In genomic region chr11:116221931-116222739, GRCm38 (mm10) we compare ENCODE assay signal across 8 mouse cellular contexts. TPM values are rescaled to one million over a fixed set of nuclear protein-coding genes. Genes with fewer than 3 reads are reported as not detected.
DNase-seq lines count a peak whose midpoint lies in the region; ATAC-seq and TF ChIP-seq lines count a peak whose summit lies in the region.

No protein-coding gene starts in this region.

- H3K4me3 ChIP-seq in heart, adult 2 months: peak overlapping the region; percentile 50
- H3K4me3 ChIP-seq in bone marrow macrophage, adult 2 months (ENCODE audit: insufficient read depth, low read length): peak overlapping the region; percentile 41
- H3K4me3 ChIP-seq in heart, embryonic 11.5 days (ENCODE audit: low read depth, low read length): peak overlapping the region; percentile 46
- peak overlapping the region; percentile 35 for H3K4me3 ChIP-seq in limb, embryonic 15.5 days

- no peak for TF ChIP-seq POLR2A in heart, adult 2 months (IDR thresholded peaks at IDR 0.05; ENCODE audit: insufficient read depth, low read depth, low read length)
- TF ChIP-seq POLR2A in bone marrow macrophage, adult 2 months (IDR thresholded peaks at IDR 0.05; ENCODE audit: borderline replicate concordance, low read depth, low read length): no peak

- WGBS in heart, adult 2 months: 8% methylated on average over 53 of the region's 53 CpGs
- 6% methylated on average over 53 of the region's 53 CpGs for WGBS in heart, embryonic 11.5 days (ENCODE audit: insufficient replicate concordance)
- 13% methylated on average over 53 of the region's 53 CpGs for WGBS in limb, embryonic 15.5 days

- H3K4me2 ChIP-seq in heart, embryonic 11.5 days: peak overlapping the region; percentile 80
- H3K4me2 ChIP-seq in limb, embryonic 15.5 days: peak overlapping the region; percentile 66

- peaks cover 20% of the 10 kb centered on the region for H3K4me1 ChIP-seq in heart, adult 2 months (ENCODE audit: control insufficient read depth, insufficient read depth, low read length)
- H3K4me1 ChIP-seq in bone marrow macrophage, adult 2 months (ENCODE audit: control insufficient read depth, insufficient read depth, low read length): peaks cover 21% of the 10 kb centered on the region
- peaks cover 26% of the 10 kb centered on the region for H3K4me1 ChIP-seq in heart, embryonic 11.5 days (ENCODE audit: control insufficient read depth, insufficient read depth, low read length)
- peaks cover 45% of the 10 kb centered on the region for H3K4me1 ChIP-seq in limb, embryonic 15.5 days

- peak; percentile 39 to 59 for DNase-seq in heart, adult 2 months
- no peak for DNase-seq in heart, adult 8-10 months (ENCODE audit: low spot score)
- peak; percentile 53 for DNase-seq in retina, postnatal 1 day
- no peak for DNase-seq in thymus, postnatal 25 days
- DNase-seq in T-cell, adult 2 months (ENCODE audit: low spot score): no peak

- no peaks in the 10 kb centered on the region for H3K79me2 ChIP-seq in heart, adult 2 months (replicated peaks; ENCODE audit: control insufficient read depth, insufficient read depth, low read length)

- peak; percentile 48 for TF ChIP-seq CTCF in heart, adult 2 months (IDR thresholded peaks at IDR 0.05)
- no peak for TF ChIP-seq CTCF in bone marrow macrophage, adult 2 months (IDR thresholded peaks at IDR 0.05; ENCODE audit: low read depth, low read length)

- H3K9ac ChIP-seq in heart, adult 2 months (ENCODE audit: low read depth, low read length): peak overlapping the region; percentile 53
- peak overlapping the region; percentile 58 for H3K9ac ChIP-seq in heart, embryonic 11.5 days (ENCODE audit: low read depth, low read length)
- peak overlapping the region; percentile 36 for H3K9ac ChIP-seq in limb, embryonic 15.5 days

- ATAC-seq in heart, embryonic 11.5 days (replicated peaks; ENCODE audit: insufficient number of reproducible peaks, low FRiP score, low TSS enrichment): no peak
- ATAC-seq in limb, embryonic 15.5 days (ENCODE audit: insufficient number of reproducible peaks, low FRiP score, low TSS enrichment, low read depth): no peak

- peak overlapping the region; percentile 28; the same call in 1 of the 2 replicates for H3K27ac ChIP-seq in heart, adult 2 months
- H3K27ac ChIP-seq in bone marrow macrophage, adult 2 months (ENCODE audit: insufficient read depth, low read depth, low read length): no peak overlapping the region
- H3K27ac ChIP-seq in heart, embryonic 11.5 days (ENCODE audit: low read depth, low read length): no peak overlapping the region
- H3K27ac ChIP-seq in limb, embryonic 15.5 days: no peak overlapping the region

- no peaks in the 10 kb centered on the region for H3K27me3 ChIP-seq in heart, adult 2 months (ENCODE audit: control insufficient read depth, insufficient read depth, low read length)
- H3K27me3 ChIP-seq in heart, embryonic 11.5 days (ENCODE audit: control insufficient read depth, insufficient read depth, low read length): peaks cover 56% of the 10 kb centered on the region
- peaks cover 37% of the 10 kb centered on the region for H3K27me3 ChIP-seq in limb, embryonic 15.5 days

- no peaks in the 10 kb centered on the region for H3K36me3 ChIP-seq in heart, adult 2 months (ENCODE audit: control insufficient read depth, insufficient read depth, low read length)
- no peaks in the 10 kb centered on the region for H3K36me3 ChIP-seq in heart, embryonic 11.5 days (ENCODE audit: control insufficient read depth, insufficient read depth, low read length)
- 0 out of 2 replicates have a peak, but pooled peaks cover 8% of the 10 kb centered on the region for H3K36me3 ChIP-seq in limb, embryonic 15.5 days

- TF ChIP-seq EP300 in heart, adult 2 months (IDR thresholded peaks at IDR 0.05; ENCODE audit: insufficient read depth, low read depth, low read length): no peak

- H3K9me3 ChIP-seq in heart, embryonic 11.5 days (replicated peaks; ENCODE audit: control insufficient read depth, low read length): peaks cover 4% of the 10 kb centered on the region
- H3K9me3 ChIP-seq in limb, embryonic 15.5 days: no peaks in the 10 kb centered on the region

- intact Hi-C loops in heart, adult 2 months (cut with DNase I): loop anchor here (2.0 kb wide), 1 partner anchor 83 kb away; the partner anchor contains the start of gene Mrpl38

RNA-seq across cellular contexts. Expression of gene Evpl, which starts 15.7 kb away (rescaled TPM):
- under 1 TPM; 0.39 to 0.50 TPM for total RNA-seq in heart, adult 2 months (2021)
- polyA plus RNA-seq in heart, adult 2 months (2012; rRNA removed): 0.15 and 0.29 TPM in 2 replicates
- total RNA-seq in heart, adult 8-10 months (2022): under 1 TPM; 0.49 to 0.94 (median 0.56) TPM
- not detected in 2 replicates for polyA plus RNA-seq in bone marrow macrophage, adult 2 months (2012; ENCODE audit: insufficient read depth, insufficient read length, missing spikeins)
- polyA plus RNA-seq in heart, embryonic 11.5 days (2014; fragmentation: Nextera tagmentation; extraction: Ambion mirVana): 0.26 and 0.31 TPM in 2 replicates
- 43.2 and 46.4 TPM in 2 replicates for polyA plus RNA-seq in limb, embryonic 15.5 days (2015; fragmentation: Nextera tagmentation; extraction: Ambion mirVana)

RNA-seq across cellular contexts. Expression of gene Acox1, which starts 23.3 kb away (rescaled TPM):
- 100 to 1,000 TPM; 159 to 195 TPM for total RNA-seq in heart, adult 2 months (2021)
- 134 and 205 TPM in 2 replicates for polyA plus RNA-seq in heart, adult 2 months (2012; rRNA removed)
- 100 to 1,000 TPM; 199 to 220 (median 213) TPM for total RNA-seq in heart, adult 8-10 months (2022)
- polyA plus RNA-seq in bone marrow macrophage, adult 2 months (2012; ENCODE audit: insufficient read depth, insufficient read length, missing spikeins): 47.0 and 47.6 TPM in 2 replicates
- polyA plus RNA-seq in heart, embryonic 11.5 days (2014; fragmentation: Nextera tagmentation; extraction: Ambion mirVana): 29.3 and 32.3 TPM in 2 replicates
- polyA plus RNA-seq in limb, embryonic 15.5 days (2015; fragmentation: Nextera tagmentation; extraction: Ambion mirVana): 31.3 and 32.0 TPM in 2 replicates

RNA-seq across cellular contexts. Expression of gene Ten1, which starts 23.5 kb away (rescaled TPM):
- 10 to 100 TPM in 1 of 2 experiments, 1 to 10 TPM in 1; 9.1 to 12.8 TPM for total RNA-seq in heart, adult 2 months (2021)
- 10.2 and 17.0 TPM in 2 replicates for polyA plus RNA-seq in heart, adult 2 months (2012; rRNA removed)
- 10 to 100 TPM; 10.1 to 15.1 (median 10.8) TPM for total RNA-seq in heart, adult 8-10 months (2022)
- 70.4 TPM in 2 replicates for polyA plus RNA-seq in bone marrow macrophage, adult 2 months (2012; ENCODE audit: insufficient read depth, insufficient read length, missing spikeins)
- 74.0 and 76.4 TPM in 2 replicates for polyA plus RNA-seq in heart, embryonic 11.5 days (2014; fragmentation: Nextera tagmentation; extraction: Ambion mirVana)
- 80.8 and 86.6 TPM in 2 replicates for polyA plus RNA-seq in limb, embryonic 15.5 days (2015; fragmentation: Nextera tagmentation; extraction: Ambion mirVana)

RNA-seq across cellular contexts. Expression of gene Srp68, which starts 51.9 kb away (rescaled TPM):
- 10 to 100 TPM; 61.5 to 71.2 TPM for total RNA-seq in heart, adult 2 months (2021)
- polyA plus RNA-seq in heart, adult 2 months (2012; rRNA removed): 40.0 and 50.7 TPM in 2 replicates
- total RNA-seq in heart, adult 8-10 months (2022): 10 to 100 TPM; 61.3 to 72.1 (median 66.2) TPM
- polyA plus RNA-seq in bone marrow macrophage, adult 2 months (2012; ENCODE audit: insufficient read depth, insufficient read length, missing spikeins): 42.5 and 43.7 TPM in 2 replicates
- polyA plus RNA-seq in heart, embryonic 11.5 days (2014; fragmentation: Nextera tagmentation; extraction: Ambion mirVana): 61.5 and 61.9 TPM in 2 replicates
- polyA plus RNA-seq in limb, embryonic 15.5 days (2015; fragmentation: Nextera tagmentation; extraction: Ambion mirVana): 108 and 109 TPM in 2 replicates

RNA-seq across cellular contexts. Expression of gene Fbf1, which starts 54.2 kb away (rescaled TPM):
- total RNA-seq in heart, adult 2 months (2021): 10 to 100 TPM; 14.8 to 15.0 TPM
- polyA plus RNA-seq in heart, adult 2 months (2012; rRNA removed): 11.8 and 17.6 TPM in 2 replicates
- 10 to 100 TPM; 14.5 to 16.4 (median 15.2) TPM for total RNA-seq in heart, adult 8-10 months (2022)
- polyA plus RNA-seq in bone marrow macrophage, adult 2 months (2012; ENCODE audit: insufficient read depth, insufficient read length, missing spikeins): 21.1 and 26.4 TPM in 2 replicates
- 20.3 and 20.6 TPM in 2 replicates for polyA plus RNA-seq in heart, embryonic 11.5 days (2014; fragmentation: Nextera tagmentation; extraction: Ambion mirVana)
- polyA plus RNA-seq in limb, embryonic 15.5 days (2015; fragmentation: Nextera tagmentation; extraction: Ambion mirVana): 36.4 and 38.3 TPM in 2 replicates

Comparison
In these comparisons a context has a peak if more than half of its experiments do, and no peak if none do; other contexts are left out.
1. DNase-seq: peak in heart, adult 2 months (2 of 2) and retina, postnatal 1 day (single experiment); none in heart, adult 8-10 months (single experiment), thymus, postnatal 25 days (single experiment) and T-cell, adult 2 months (single experiment).
2. RNA of gene Evpl, which starts 15.7 kb away (polyA plus RNA-seq): 43.2 to 46.4 TPM in limb, embryonic 15.5 days; 0.15 to 0.29 TPM in heart, adult 2 months, 0.26 to 0.31 TPM in heart, embryonic 11.5 days and not detected in bone marrow macrophage, adult 2 months; every median in the first group is over 10 times any median in the second.
3. Peak in every context shown above with its lines, with median percentiles within 50 percentile points of each other: H3K4me3 ChIP-seq and H3K9ac ChIP-seq.